Mouse (Mus musculus) frontal cortex, adult 2 months (tissue): ENCODE measurements around the gene Rap1gap. TPM values are rescaled to one million over a fixed set of nuclear protein-coding genes. Genes with fewer than 3 reads are reported as not detected.
A peak's percentile ranks its signal among the peaks of the same experiment; 100 is the strongest.

Experiments
- DNase-seq, 2 experiments: peaks; one replicate each; pipeline ENCODE4 v3.0.0; 2022; ENCODE audit warnings: low spot score in 1 of 2; ENCODE audit errors: extremely low spot score in 1 of 2
- polyA plus RNA-seq: library from polyadenylated mRNA; depleted of rRNA; stranded (reverse); fragments of >200 nt; gene quantifications from 2 replicates; pipeline ENCODE4 v1.2.3, GENCODE M21; 2012

Gene Rap1gap
- polyA plus RNA-seq, 1 experiment, result 280 TPM

GRCm38 (mm10) chr4:137661078-137661450, 3.5 kb upstream of the Rap1gap start:
- no peak for DNase-seq

DNA sequence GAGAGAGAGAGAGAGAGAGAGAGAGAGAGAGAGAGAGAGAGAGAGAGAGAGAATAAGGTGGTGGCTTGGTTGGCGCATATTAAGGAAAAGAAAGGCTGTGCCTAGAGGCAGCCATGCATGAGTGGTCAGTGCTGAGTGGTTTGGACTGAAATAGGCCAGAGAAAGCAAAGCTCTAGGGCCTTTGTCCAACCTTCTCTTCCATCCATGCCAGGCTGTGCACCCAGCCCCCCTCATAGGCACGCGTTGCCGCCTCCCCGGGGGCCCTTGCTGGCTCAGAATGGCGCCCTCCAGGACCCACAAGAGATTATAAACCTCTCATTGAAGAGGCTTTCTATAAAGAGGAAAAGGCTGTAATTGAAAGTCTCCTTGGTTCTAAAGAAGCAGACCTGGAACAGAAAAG, 3.0 kb upstream of the Rap1gap start:
- DNase-seq, result no peak

DNA sequence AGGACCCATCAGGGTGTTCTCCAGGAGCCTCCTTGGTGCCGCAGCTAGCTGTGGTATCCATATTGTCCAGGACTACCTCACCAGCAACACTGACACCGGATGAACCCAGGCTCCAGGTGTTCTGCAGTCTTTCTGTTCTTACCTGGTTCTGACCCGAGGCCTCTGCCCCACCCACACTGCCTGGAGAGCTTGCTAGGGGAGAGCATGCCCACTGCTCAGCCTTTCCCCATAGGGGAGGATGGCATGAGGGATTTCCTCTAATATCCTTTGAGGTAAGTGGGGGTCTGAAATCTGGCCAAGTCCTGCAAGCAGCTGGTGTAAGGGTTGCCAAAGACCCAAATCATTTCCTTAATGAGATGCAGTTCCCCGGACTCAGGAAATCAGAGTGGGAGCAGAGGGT, 1.0 kb upstream of the Rap1gap start:
- no peak for DNase-seq

DNA sequence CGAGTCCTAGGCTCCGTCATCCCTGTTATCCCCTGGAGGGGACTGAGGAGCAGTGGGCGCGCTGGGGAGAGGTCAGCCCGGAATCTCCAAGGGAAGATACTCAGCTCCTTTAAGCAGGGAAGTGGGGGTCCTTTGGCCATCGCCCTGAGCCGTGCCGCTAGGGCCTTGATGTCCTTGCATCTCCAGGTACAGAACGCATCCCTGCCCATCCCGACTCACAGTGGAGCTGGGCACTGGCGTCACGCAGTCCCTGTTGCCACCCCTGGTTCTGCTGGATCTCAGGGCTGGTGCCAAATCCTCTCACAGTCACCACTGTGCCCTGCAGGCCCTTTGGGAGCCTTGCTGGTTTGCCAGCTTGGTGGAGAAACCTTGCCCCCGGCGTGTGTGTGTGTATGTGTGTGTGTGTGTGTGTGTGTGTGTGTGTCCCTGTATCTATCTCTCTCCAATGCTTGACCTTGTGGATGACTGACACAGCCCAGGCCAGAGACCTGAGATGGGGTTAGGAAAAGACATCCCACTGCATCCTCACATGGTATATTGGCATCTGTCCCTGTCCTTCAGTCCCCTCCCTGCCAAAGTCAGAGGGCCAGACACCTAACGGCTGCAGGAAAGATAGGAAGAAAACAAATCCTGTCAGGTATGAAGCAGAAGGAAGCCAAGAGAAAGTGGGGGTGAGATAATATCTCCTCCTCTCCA, 602 bp downstream of the Rap1gap start:
- DNase-seq, result peak in 1 of 2 experiments; percentile 54

- DNase-seq, result no peak
Observed at GRCm38 (mm10) chr4:137665791-137666190, 1.3 kb downstream of the Rap1gap start.

DNA sequence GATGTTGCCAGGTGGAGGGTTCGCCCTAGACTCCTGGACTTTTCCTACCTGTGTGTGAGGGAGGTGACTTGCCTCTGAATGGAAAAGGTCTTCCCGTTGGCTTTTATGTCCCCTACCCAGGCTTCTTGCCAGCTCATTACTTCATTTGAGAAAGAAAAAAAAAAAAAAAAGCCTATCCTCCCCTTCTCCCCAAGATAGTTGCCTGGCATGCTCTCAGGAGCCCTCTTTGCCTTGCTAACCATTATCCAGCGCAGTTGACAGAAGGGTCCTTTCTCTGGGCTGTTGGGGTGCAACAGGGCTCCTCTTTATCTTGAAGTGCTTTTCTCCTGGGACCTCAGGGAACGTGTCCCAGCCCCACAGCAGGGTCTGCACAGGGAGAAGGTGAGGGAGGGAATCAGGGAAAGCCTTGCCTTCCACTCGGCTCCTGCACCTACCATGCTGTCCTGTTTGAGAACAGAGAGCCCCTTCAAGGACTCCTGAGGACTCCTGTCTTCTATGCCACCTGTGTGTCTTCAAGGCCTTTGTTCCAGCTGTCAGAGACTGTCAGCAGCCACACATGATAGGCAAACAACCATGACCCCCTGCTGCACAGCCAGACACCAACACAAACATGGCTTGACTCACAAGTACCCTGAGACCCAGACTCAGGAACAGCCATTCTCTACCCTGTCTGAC, 1.9 kb downstream of the Rap1gap start:
- DNase-seq, result no peak

DNA sequence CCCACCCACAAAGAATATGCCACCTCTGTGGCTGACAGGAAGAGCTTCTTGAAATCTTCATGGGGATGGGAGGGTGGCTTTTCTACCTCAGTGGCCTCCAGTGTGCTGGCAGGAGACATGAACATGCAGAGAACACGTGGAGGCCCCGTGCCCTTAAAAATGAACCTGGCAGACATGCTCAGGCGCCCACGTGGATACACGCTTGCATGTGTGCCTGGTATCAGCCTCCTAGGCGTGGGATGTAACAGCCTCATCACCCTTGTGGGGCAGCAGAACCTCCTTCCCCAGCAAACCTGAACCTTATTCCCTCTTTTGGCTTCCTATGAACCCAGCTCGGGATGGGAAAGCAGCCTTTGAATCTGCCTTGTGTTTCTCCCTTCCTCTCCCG, 2.4 kb downstream of the Rap1gap start:
- peak in 1 of 2 experiments; percentile 68 for DNase-seq

GRCm38 (mm10) chr4:137667747-137668146, 3.2 kb downstream of the Rap1gap start:
- DNase-seq, result no peak

DNA sequence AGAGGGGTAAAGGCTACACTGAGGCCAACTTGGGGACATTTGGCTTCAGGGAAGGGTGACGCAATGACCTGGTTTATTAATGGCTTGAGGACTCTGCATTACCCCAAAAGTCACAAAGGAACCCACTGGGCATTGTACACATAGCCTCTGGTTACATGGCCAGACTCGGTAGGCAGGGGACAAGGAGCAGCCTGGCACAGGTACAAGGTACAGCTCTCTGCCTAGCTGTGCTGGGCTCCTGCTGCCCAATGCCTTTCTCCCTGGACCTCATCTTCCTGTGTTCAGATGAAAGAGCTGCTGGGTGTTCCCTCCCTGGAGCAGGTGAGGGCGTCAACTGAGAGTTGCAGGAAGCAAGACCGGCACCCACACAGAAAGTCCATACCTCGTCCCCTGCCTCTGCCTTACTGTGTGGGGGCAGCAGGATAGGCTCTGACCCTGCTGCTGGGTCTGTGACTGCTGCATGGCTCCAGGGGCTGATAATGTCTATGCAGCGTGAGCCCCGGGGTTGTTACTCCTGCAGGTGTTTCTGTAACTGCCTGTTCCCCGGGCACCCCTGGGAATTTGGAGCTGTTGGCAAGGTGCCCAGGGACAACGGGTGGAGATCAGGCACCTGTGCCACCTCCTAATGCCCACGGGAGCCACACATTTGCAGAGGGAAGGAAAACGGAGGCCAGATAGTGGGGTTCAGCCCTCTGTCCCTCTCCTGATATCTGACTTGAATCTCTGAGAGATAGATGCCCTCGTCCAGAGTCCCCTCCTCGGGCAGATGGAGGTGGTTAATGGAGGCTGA, 7.4 kb downstream of the Rap1gap start:
- no peak for DNase-seq

- no peak for DNase-seq
Observed at GRCm38 (mm10) chr4:137675566-137675965, 11.0 kb downstream of the Rap1gap start.

DNA sequence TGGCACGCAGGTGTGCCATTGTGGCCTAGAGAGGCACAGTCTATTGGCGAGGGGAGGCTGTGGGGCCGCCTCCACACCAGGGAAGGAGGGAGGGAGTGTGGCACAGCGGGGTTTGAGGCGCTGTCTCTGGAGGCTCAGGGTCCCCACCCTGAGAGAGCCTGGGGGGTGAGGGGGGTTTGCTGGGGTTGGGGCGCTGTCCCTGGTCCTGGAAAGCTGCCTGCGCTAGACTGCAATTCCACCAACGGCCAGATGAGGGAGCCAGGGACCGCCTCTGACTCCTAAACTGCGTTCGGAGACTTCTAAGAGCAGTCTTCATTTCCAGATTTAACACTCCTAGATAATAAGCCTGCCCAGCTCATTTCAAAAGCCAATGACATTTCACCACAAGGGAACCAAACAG, 11.5 kb downstream of the Rap1gap start:
- peak in 1 of 2 experiments; percentile 93 for DNase-seq

GRCm38 (mm10) chr4:137676700-137677484, 12.4 kb downstream of the Rap1gap start:
- DNase-seq, result peak in 1 of 2 experiments; percentile 72

DNA sequence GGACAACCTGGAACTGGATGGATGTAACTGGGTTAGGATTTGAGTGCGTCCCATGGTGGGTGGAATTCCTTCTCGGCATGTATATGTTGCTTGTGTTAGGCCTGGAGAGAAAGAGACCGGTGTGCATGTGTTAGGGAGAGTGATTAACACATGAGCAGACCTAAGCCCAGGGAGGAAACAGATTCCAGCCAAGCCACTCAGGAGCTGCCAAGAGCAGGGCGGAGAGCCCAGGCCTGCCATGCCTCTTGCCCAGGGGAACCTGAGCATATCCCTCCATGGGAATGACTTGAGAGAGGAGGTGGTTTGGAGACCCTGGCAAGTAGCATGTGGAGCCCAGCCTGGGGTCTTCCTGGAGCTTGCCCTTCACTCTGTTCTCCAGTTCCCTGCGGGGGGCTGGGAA, 13.4 kb downstream of the Rap1gap start:
- no peak for DNase-seq

DNA sequence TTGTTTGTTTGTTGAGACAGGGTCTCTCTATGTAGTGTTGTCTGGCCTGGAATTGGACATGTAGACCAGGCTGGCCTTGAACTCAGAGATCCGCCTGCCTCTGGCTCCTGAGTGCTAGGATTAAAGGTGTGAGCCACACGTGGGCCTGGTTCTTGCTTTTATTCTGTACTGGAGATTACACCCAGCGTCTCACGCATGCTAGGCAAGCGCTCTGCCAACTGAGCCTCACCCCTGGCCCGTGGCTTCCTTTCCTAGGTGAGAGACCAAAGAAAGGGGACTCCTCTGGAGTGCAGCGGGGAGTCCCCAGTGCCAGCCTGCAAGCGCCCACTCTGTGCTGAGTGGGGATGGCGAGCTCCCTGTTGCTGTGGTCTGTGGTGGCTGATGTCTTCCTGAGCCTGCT, 14.0 kb downstream of the Rap1gap start:
- DNase-seq, result no peak

DNA sequence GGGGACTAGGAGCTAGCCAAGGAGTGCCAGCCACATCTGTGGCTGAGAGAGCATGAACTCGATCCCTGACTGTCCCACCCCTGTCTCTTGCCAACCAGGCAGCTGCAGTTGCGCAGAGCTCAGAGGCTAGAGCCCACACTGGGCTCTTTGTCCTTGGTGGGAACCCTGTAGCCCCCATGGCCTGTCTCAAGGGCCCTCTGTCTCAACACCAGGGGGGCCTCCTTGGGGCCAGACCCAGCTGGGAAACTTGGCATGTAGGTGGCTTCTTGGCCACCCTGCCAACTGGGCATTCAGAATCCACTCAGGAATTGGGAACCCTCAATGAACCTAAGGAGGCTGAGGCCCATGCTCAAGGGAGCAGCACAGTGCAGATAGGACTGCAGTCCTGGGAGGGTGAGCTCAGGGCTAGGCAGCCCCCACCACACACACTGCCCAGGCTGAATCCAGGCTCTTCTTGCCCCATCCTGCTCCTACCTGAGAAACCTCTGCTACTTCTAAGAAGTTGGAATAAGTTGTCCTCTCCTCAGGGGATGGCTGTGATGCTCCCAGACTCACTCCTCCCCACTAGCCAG, 15.5 kb downstream of the Rap1gap start:
- no peak for DNase-seq

DNA sequence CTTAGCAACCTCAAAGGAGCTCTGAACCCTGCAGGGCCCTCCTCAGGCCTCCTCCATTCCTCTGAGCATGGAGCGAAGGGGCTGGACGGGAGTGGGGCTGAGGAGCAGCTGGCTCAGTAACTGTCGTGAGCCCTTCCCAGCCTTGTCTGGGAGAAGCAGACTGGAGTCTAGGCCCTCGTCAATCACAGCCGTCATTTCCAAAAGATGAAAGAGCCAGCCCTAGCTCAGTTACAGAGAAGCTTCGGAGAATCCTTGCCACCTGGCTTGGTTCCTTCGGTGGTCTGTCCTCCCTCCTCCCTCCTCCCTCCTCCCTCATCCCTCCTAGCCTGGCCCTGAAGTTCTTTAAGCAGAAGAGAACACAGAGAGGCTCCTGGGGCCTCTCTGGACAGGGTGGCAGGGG, 16.2 kb downstream of the Rap1gap start:
- no peak for DNase-seq

- peak in 1 of 2 experiments; percentile 79 for DNase-seq
Observed at GRCm38 (mm10) chr4:137681408-137682104, 17.0 kb downstream of the Rap1gap start.

DNA sequence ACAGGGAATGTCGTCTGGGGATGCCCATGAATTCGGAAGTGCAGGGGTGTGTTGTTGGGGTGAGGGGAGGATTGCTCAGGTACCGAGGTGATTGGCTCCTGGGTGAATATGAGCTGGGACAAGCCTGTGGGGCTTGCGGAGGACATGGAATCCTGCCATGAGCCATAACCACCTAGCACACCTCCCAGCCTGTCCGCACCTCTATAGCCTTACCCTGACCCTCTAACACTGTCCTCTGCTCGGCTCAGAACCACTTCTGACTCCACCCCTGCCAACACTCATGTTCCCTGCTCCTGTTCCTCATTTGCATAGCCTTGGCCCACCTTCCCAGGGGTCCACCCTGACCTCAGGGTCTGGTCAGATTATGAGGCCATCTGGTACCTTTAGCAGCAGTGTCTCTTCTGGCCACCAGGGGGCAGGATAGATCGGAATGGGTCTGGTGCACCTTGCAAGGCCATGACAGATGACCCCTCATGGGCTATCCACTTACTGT, 18.5 kb downstream of the Rap1gap start:
- peak in 1 of 2 experiments; percentile 63 for DNase-seq

DNA sequence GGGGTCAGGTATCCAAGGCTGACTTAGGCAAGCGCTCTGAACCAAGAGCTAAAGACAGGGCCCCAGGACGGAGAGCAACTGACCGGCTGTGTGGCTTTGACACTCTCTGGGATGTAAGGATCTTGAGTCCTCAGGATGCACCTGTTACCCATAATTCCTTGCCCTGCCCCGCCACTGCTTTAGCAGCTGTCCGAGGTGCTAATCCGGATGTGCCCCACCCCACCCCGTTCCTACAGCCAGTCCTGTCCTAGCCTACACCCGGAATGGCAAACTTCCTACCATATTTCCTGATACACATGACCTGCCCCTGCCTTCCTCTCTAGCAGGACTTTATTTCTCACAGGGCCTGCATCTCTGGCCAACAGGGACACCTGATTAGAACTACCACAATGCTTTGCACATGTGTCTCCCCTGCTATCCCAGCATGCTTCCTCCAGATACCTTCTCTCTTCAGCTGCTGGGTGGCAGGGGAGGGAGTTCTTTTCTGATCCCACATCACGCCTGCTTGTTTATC, 20.4 kb downstream of the Rap1gap start:
- DNase-seq, result no peak
